Mouse (Mus musculus): Measurements from ENCODE around the gene Rpl14.

- TF ChIP-seq POLR2A (IDR thresholded peaks at IDR 0.05; ENCODE audit: borderline replicate concordance, low read depth, low read length): no peak
- TF ChIP-seq CTCF (IDR thresholded peaks at IDR 0.05; ENCODE audit: low read depth, low read length): no peak
Observed at GRCm38 (mm10) chr9:120619347-120619708, 48.1 kb downstream of the Rpl14 start.

All from bone marrow macrophage, adult 2 months (primary cell).